Mouse (Mus musculus): ENCODE measurements around the gene Pgm2l1.

GRCm38 (mm10) chr7:100305894-100306293, 78.7 kb downstream of the Pgm2l1 start:
- TF ChIP-seq GATA1 (IDR thresholded peaks at IDR 0.05; ENCODE audit: low read length) = no peak
- TF ChIP-seq TAL1 (IDR thresholded peaks at IDR 0.05; ENCODE audit: low read length) = no peak

Measured in erythroblast, embryonic 14.5 days (primary cell).